In the genomic region with DNA sequence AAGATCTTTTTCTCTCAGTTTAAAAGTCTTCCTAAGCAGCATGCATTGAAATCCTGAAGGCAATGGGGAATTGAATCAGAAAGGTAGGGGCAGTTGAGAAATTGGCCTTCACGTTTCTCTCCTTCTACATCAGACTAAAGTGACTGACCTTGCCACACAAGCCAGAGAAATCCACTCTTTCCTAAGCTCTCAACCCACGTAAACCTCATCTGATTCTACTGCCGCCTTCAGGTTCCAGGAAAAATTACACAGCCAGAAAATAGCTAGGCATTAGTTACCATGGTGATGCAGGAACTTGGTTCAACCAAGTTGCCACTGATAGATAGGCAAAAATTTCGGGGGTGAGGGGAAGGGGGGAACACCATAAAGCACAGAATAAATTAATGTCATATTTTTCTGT, we compare ENCODE assay signal across 1 mouse cellular context.
A peak's percentile ranks its signal among the peaks of the same experiment; 100 is the strongest.
TF ChIP-seq lines count a peak whose summit lies in the region.

No protein-coding gene starts in this region.

TF ChIP-seq in MEL, 35 proteins besides CTCF, POLR2A, EP300 and RAD21 (continued from another document):
- TF ChIP-seq SMC3 (IDR thresholded peaks at IDR 0.05; ENCODE audit: low read depth, low read length) (peak; percentile 57), ZNF384 (IDR thresholded peaks at IDR 0.05; ENCODE audit: low read depth, low read length) (0 out of 2 replicates have a peak, but pooled peaks have one; percentile 15), ZC3H11A (IDR thresholded peaks at IDR 0.05; ENCODE audit: low read depth, low read length) (peak; percentile 20; the same call in 1 of the 2 replicates), ELF1 (IDR thresholded peaks at IDR 0.05; ENCODE audit: low read depth, low read length) (peak; percentile 34; the same call in 1 of the 2 replicates)
TF ChIP-seq in MEL: peak in this region for 8.
